Mouse (Mus musculus) bone marrow macrophage, adult 2 months (primary cell): ENCODE measurements around the gene Ckb.

Source experiments
- CTCF ChIP-seq: IDR thresholded peaks from 2 replicates; pipeline ENCODE4 v1.5.1; 2012; ENCODE audit warnings: low read depth, mild to moderate bottlenecking, low read length, moderate library complexity
- POLR2A ChIP-seq: IDR thresholded peaks from 2 replicates; pipeline ENCODE4 v1.6.1; 2012; ENCODE audit warnings: mild to moderate bottlenecking, low read depth, low read length, borderline replicate concordance

- TF ChIP-seq CTCF (no peak), POLR2A (no peak)
Measured at GRCm38 (mm10) chr12:111720222-111720621, 48.1 kb upstream of the Ckb start.
